Mouse (Mus musculus) central nervous system, embryonic 14 days (tissue): ENCODE data around the gene Gtf3c2. TPM values are rescaled to one million over a fixed set of nuclear protein-coding genes. Genes with fewer than 3 reads are reported as not detected.

Experiments
- polyA plus RNA-seq: library from polyadenylated mRNA; depleted of rRNA; stranded (reverse); fragments of >200 nt; gene quantifications from 2 replicates; pipeline ENCODE4 v1.2.3, GENCODE M21; 2012; rRNA removed

Gtf3c2 gene
- polyA plus RNA-seq: 99.8 and 100 TPM in 2 replicates

GRCm38 (mm10) chr5:31179766-31180630, at the start of gene Gtf3c2, which contains the start of gene Gm29609:
TSS of gene Gtf3c2 (minus strand) at chr5:31180144.
TSS of gene Gm29609 (minus strand) at chr5:31179911.

GRCm38 (mm10) chr5:31220448-31221303, 40.7 kb upstream of the Gtf3c2 start, which contains the start of gene Ppm1g:
TSS of gene Ppm1g (minus strand) at chr5:31220687.

GRCm38 (mm10) chr5:31201742-31202590, 22.0 kb upstream of the Gtf3c2 start, which contains the start of gene Zfp513:
TSS of gene Zfp513 (minus strand) at chr5:31202303.

GRCm38 (mm10) chr5:31192939-31193630, 13.1 kb upstream of the Gtf3c2 start, which contains the start of the genes Snx17 and Eif2b4:
TSS of gene Snx17 (plus strand) at chr5:31193227.
TSS of gene Eif2b4 (minus strand) at chr5:31193430.

DNA sequence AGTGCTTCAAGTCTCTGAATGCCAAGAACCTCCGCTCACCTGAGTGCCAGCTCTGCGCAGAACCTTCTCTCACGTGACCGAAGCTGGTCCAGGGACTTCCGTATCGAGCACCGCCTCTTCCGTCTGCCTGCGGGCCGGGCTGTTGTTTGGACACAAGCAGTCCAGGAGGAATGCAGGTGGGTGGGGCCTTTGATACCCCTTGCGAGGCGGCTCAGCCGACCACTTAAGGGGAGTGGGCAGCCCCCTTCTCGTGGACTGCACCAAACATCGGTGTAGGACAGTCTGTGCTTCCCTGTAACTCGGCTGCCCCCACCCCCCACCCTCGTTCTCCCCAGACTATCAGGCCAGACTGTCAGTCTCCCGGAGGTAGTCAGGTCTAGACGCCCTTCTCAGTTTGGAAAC, 25.8 kb downstream of the Gtf3c2 start, which contains the start of gene Mpv17:
TSS of gene Mpv17 (minus strand) at position 100 of the 402 bp plus-strand sequence.

GRCm38 (mm10) chr5:31138241-31138967, 41.5 kb downstream of the Gtf3c2 start, which contains the start of gene Ucn:
TSS of gene Ucn (minus strand) at chr5:31138829.

DNA sequence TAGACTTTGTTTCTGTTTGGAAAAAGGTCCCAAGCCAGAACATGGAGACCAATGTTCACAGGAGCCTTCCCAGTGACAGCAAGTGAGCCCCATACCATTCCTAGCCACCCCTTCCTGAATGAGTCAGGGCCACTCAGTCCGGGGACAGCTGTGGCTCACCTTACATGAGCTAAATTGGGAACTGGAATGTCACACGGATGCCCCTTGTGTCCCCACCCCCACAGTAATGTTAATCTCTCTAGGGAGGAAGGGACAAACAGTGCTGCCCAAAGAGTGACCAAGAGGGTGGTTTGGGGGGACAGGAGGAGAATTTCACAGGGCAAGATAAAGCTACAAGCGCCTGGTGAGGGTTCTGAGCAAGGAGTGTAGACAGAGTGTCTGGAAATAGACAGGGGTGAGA, 63.6 kb downstream of the Gtf3c2 start, which contains the start of gene Trim54:
TSS of gene Trim54 (plus strand) at position 359 of the 400 bp plus-strand sequence.

GRCm38 (mm10) chr5:31108000-31108490, 71.9 kb downstream of the Gtf3c2 start, which contains the start of gene Slc30a3:
TSS of gene Slc30a3 (minus strand) at chr5:31108237.

Other genes starting within 250 kb of the Gtf3c2 start
- gene Cgref1, start 234.6 kb downstream of the Gtf3c2 start, polyA plus RNA-seq: 25.2 and 28.8 TPM in 2 replicates
- gene Preb, start 219.8 kb downstream of the Gtf3c2 start, polyA plus RNA-seq: 194 and 208 TPM in 2 replicates
- not detected in 2 replicates for gene Tcf23, start 211.5 kb downstream of the Gtf3c2 start, polyA plus RNA-seq
- gene Atraid, start 131.8 kb downstream of the Gtf3c2 start, polyA plus RNA-seq: 131 and 134 TPM in 2 replicates
- gene Slc5a6, start 131.2 kb downstream of the Gtf3c2 start, polyA plus RNA-seq: 31.0 and 36.5 TPM in 2 replicates
- 29.6 and 31.9 TPM in 2 replicates for gene Cad, start 125.4 kb downstream of the Gtf3c2 start, polyA plus RNA-seq
- gene Dnajc5g, start 73.9 kb downstream of the Gtf3c2 start, polyA plus RNA-seq: not detected in 2 replicates
- gene Slc30a3, start 71.9 kb downstream of the Gtf3c2 start, polyA plus RNA-seq: 18.5 and 25.0 TPM in 2 replicates
- 1.5 TPM in 1 of 2 replicates, not detected in the other for gene Trim54, start 63.4 kb downstream of the Gtf3c2 start, polyA plus RNA-seq
- gene Ucn, start 41.3 kb downstream of the Gtf3c2 start, polyA plus RNA-seq: not detected in 2 replicates
- 51.7 and 55.6 TPM in 2 replicates for gene Mpv17, start 25.9 kb downstream of the Gtf3c2 start, polyA plus RNA-seq
- 3.4 TPM in 2 replicates for gene Gm29609, start 233 bp downstream of the Gtf3c2 start, polyA plus RNA-seq
- gene Snx17, start 13.1 kb upstream of the Gtf3c2 start, polyA plus RNA-seq: 91.1 and 98.2 TPM in 2 replicates
- 62.9 and 68.7 TPM in 2 replicates for gene Eif2b4, start 13.3 kb upstream of the Gtf3c2 start, polyA plus RNA-seq
- gene Zfp513, start 22.2 kb upstream of the Gtf3c2 start, polyA plus RNA-seq: 73.0 and 77.5 TPM in 2 replicates
- gene Ppm1g, start 40.5 kb upstream of the Gtf3c2 start, polyA plus RNA-seq: 172 and 190 TPM in 2 replicates
- 138 and 150 TPM in 2 replicates for gene Nrbp1, start 60.7 kb upstream of the Gtf3c2 start, polyA plus RNA-seq
- 0.11 and 0.16 TPM in 2 replicates for gene Gm9970, start 61.1 kb upstream of the Gtf3c2 start, polyA plus RNA-seq
- gene Krtcap3, start 71.5 kb upstream of the Gtf3c2 start, polyA plus RNA-seq: 5.7 and 9.3 TPM in 2 replicates
- 51.0 and 55.7 TPM in 2 replicates for gene Ift172, start 111.0 kb upstream of the Gtf3c2 start, polyA plus RNA-seq
- gene Fndc4, start 115.9 kb upstream of the Gtf3c2 start, polyA plus RNA-seq: 136 and 156 TPM in 2 replicates
- gene Gckr, start 117.3 kb upstream of the Gtf3c2 start, polyA plus RNA-seq: 0.33 and 0.55 TPM in 2 replicates